Mouse (Mus musculus) heart, embryonic 14.5 days (tissue): Measurements from ENCODE around the gene Pten. TPM values are rescaled to one million over a fixed set of nuclear protein-coding genes. Genes with fewer than 3 reads are reported as not detected.

ENCODE experiments used
- ATAC-seq: fragments of 200-750 bp; cut with Nextera tagmentation; 2 replicates; pipeline ENCODE4 v1.8.0; 2017; ENCODE audit warnings: low read depth, moderate TSS enrichment; ENCODE audit not compliant: insufficient number of reproducible peaks, insufficient read depth, low FRiP score
- H3K27ac ChIP-seq, 2 experiments: fragments of 200-500 bp in 1 of 2; fragments of 300-500 bp in 1 of 2; sonication (generic) in 1 of 2; replicated peaks in 1 of 2; 2 replicates each; pipeline ENCODE4 v1.5.1; 2012 to 2014; ENCODE audit warnings: low read depth in 2 of 2, low read length in 2 of 2, control low read depth in 1 of 2, mild to moderate bottlenecking in 1 of 2, mixed read lengths in 1 of 2; ENCODE audit not compliant: control insufficient read depth in 1 of 2, insufficient read depth in 1 of 2
- H3K27me3 ChIP-seq: fragments of 300-500 bp; sonication (generic); 2 replicates; pipeline ENCODE4 v1.6.1; 2014; ENCODE audit warnings: mild to moderate bottlenecking, low read length, control low read depth; ENCODE audit not compliant: control insufficient read depth, insufficient read depth
- H3K36me3 ChIP-seq: fragments of 300-500 bp; sonication (generic); 2 replicates; pipeline ENCODE4 v1.6.1; 2014; ENCODE audit warnings: mild to moderate bottlenecking, control low read depth, low read length, mixed read lengths; ENCODE audit not compliant: control insufficient read depth, insufficient read depth
- H3K4me1 ChIP-seq, 2 experiments: fragments of 200-500 bp in 1 of 2; fragments of 300-500 bp in 1 of 2; sonication (generic) in 1 of 2; 2 replicates each; pipeline ENCODE4 v1.6.1; 2012 to 2014; ENCODE audit warnings: low read length in 2 of 2, control low read depth in 1 of 2, mixed read lengths in 1 of 2; ENCODE audit not compliant: control insufficient read depth in 2 of 2, insufficient read depth in 2 of 2
- H3K4me2 ChIP-seq: fragments of 300-500 bp; sonication (generic); 2 replicates; pipeline ENCODE4 v1.6.1; 2014; ENCODE audit warnings: mild to moderate bottlenecking, low read length
- H3K4me3 ChIP-seq, 2 experiments: fragments of 200-500 bp in 1 of 2; fragments of 300-500 bp in 1 of 2; sonication (generic) in 1 of 2; 2 replicates each; pipeline ENCODE4 v1.5.1; 2012 to 2014; ENCODE audit warnings: low read length in 2 of 2, mild to moderate bottlenecking in 2 of 2, control low read depth in 1 of 2, low read depth in 1 of 2, moderate library complexity in 1 of 2; ENCODE audit not compliant: control insufficient read depth in 1 of 2, insufficient read depth in 1 of 2
- H3K9ac ChIP-seq: fragments of 300-500 bp; sonication (generic); 2 replicates; pipeline ENCODE4 v1.6.1; 2014; ENCODE audit warnings: mild to moderate bottlenecking, low read length
- H3K9me3 ChIP-seq: fragments of 300-500 bp; sonication (generic); 2 replicates; pipeline ENCODE4 v1.6.1; 2016; ENCODE audit warnings: low read length, control low read depth; ENCODE audit not compliant: control insufficient read depth
- WGBS: fragments of 180-500 bp; shearing (Covaris S2); extraction: QIAGEN DNeasy Blood & Tissue Kit; methylation state at CpG from one replicate; pipeline ENCODE4 v1.1.7; 2014; 5-methylcytosine and 5-hydroxymethylcytosine counted together
- polyA plus RNA-seq: library from polyadenylated mRNA; unstranded; fragments of >200 nt; fragmentation: Nextera tagmentation; extraction: Ambion mirVana; gene quantifications from 2 replicates; pipeline ENCODE4 v1.2.1, GENCODE M21; 2014

Pten gene
- polyA plus RNA-seq, 1 experiment from 2014 or later = 10.8 TPM

DNA sequence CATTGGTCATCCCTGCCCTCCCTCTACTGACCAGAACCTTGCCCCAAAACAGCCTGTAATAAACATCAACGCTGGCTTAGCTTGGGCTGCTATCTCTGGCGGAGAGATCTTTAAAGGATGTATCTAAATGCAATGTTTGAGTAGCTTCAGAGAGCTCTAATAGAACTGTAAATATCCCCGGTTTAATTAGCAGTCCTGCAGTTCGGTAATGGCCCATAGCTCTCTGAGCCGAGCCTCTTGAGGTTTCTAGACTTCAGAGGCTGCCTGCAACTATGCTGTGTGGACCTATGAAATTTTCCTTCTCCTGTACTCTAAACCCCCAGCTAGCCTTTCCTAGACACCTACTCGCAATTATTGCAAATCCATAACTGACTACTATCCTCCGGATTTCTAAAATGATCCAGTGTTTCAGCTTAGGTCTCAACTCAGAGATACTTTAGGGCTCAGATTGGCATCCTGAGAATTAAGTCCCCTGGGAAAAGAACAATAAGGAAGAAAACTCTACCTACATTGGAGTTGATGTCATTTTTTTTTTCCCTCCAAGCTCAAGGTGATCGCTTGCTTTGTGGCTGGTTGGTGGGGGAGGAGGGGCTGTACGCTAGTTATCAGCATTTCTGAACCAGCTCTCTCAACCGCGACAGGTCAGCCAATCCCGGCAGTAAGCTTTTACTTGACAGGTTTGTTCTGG, 2.0 kb upstream of the Pten start:
- peak overlapping the region; percentile 96 to 97 for H3K27ac ChIP-seq
- no peak for ATAC-seq
- H3K9ac ChIP-seq = peak overlapping the region; percentile 83
- H3K4me3 ChIP-seq = peak overlapping the region; percentile 73 to 98
- WGBS = 11% methylated on average over 12 of the region's 12 CpGs
- peaks cover 2 to 3% of the 10 kb centered on the region in 2 experiments for H3K4me1 ChIP-seq
- H3K4me2 ChIP-seq = peak overlapping the region; percentile 91
- H3K36me3 ChIP-seq = no peaks in the 10 kb centered on the region
- H3K27me3 ChIP-seq = peaks cover 4% of the 10 kb centered on the region; the same call in 1 of the 2 replicates
- no peaks in the 10 kb centered on the region for H3K9me3 ChIP-seq

DNA sequence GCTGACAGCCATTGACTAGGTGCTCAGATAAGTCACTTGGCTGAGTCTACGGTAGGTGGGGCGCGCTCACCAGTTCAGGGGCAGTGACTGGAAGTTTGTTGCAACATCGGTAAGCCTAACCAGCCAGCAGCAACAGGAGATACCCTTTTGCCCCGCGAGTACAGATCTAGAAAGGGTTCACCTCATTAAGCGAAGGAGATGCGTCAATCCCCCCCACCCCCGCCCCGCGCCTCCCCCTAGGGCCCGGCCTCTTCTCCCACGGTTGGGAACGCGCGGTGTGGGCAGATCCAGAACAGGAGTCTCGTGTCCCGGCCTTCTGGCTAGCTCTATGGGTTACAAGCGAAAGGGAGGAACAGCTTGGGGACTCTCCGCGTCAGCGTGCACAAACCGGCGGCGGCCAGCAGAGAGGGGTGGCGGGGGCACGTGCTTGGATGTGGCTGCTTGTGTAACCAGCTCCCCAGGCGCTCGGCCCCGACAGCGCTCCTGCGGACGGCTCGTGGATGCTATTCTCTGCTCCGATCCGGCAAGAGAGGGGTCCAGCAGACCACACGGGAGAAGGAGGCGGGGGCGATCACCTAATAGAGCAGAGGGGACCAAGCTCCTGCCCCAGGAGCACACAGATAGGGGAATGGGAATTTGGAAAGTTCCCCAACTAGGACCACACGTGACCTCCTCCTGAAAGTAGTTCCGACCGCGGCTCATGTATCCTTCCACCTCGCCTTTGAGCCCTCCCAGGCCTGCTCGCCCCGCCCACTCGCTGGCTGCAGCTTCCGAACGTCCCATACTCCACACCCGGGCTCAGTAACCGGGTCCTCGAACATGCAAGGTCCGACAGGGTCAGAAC, 1.3 kb upstream of the Pten start:
- Histone ChIP-seq H3K4me3 (peak overlapping the region; percentile 73 to 98), H3K9me3 (no peaks in the 10 kb centered on the region), H3K9ac (peak overlapping the region; percentile 83), H3K4me2 (peak overlapping the region; percentile 91), H3K27me3 (peaks cover 4% of the 10 kb centered on the region; the same call in 1 of the 2 replicates), H3K4me1 (peaks cover 4 to 9% of the 10 kb centered on the region in 2 experiments), H3K36me3 (no peaks in the 10 kb centered on the region), H3K27ac (peak overlapping the region; percentile 96 to 97)
- under 1% methylated on average over 44 of the region's 53 CpGs for WGBS
- ATAC-seq = peak; percentile 69

DNA sequence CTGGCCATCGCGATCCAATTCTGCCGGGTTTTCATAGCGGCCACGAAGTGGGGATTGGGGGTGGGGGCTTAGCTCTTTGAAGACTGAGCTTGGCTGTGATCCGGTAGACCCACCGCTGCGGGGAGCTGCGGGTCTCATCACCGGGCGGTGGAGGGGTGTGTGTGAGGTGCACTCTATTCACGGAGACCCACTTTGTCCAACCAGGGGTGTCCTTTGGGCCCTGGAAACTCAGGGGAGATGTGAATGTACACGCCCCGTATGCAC, 729 bp upstream of the Pten start:
- H3K27ac ChIP-seq = peak overlapping the region; percentile 73 to 96
- whole genome bisulfite sequencing = under 1% methylated on average over 14 of the region's 14 CpGs
- H3K4me1 ChIP-seq = peaks cover 4 to 9% of the 10 kb centered on the region in 2 experiments
- ATAC-seq = peak; percentile 37
- H3K36me3 ChIP-seq = no peaks in the 10 kb centered on the region
- H3K9ac ChIP-seq = peak overlapping the region; percentile 83
- peaks cover 4% of the 10 kb centered on the region; the same call in 1 of the 2 replicates for H3K27me3 ChIP-seq
- H3K9me3 ChIP-seq = no peaks in the 10 kb centered on the region
- peak overlapping the region; percentile 91 for H3K4me2 ChIP-seq
- H3K4me3 ChIP-seq = peak overlapping the region; percentile 73 to 98

DNA sequence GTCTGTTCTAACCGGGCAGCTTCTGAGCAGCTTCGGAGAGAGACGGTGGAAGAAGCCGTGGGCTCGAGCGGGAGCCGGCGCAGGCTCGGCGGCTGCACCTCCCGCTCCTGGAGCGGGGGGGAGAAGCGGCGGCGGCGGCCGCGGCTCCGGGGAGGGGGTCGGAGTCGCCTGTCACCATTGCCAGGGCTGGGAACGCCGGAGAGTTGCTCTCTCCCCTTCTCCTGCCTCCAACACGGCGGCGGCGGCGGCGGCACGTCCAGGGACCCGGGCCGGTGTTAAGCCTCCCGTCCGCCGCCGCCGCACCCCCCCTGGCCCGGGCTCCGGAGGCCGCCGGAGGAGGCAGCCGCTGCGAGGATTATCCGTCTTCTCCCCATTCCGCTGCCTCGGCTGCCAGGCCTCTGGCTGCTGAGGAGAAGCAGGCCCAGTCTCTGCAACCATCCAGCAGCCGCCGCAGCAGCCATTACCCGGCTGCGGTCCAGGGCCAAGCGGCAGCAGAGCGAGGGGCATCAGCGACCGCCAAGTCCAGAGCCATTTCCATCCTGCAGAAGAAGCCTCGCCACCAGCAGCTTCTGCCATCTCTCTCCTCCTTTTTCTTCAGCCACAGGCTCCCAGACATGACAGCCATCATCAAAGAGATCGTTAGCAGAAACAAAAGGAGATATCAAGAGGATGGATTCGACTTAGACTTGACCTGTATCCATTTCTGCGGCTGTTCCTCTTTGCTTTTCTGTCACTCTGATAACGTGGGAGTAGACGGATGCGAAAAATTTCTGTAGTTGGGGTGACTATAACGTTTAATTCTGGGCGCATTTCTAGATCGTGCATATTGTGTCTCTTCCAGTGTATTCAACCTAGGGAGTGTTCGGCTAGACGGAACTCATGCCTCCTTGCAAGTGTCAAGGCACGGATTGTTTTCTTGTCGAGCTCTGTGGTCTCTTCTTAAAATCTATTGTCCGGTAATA, 815 bp downstream of the Pten start:
- peak overlapping the region; percentile 91 for H3K4me2 ChIP-seq
- H3K4me3 ChIP-seq = peak overlapping the region; percentile 78 to 98
- H3K27me3 ChIP-seq = peaks cover 3% of the 10 kb centered on the region; the same call in 1 of the 2 replicates
- ATAC-seq = peak; percentile 22; the same call in 1 of the 2 replicates
- under 1% methylated on average over 63 of the region's 69 CpGs for WGBS
- peak overlapping the region; percentile 98 for H3K9ac ChIP-seq
- H3K27ac ChIP-seq = peak overlapping the region; percentile 99
- peaks cover 4 to 9% of the 10 kb centered on the region in 2 experiments for H3K4me1 ChIP-seq
- no peaks in the 10 kb centered on the region for H3K9me3 ChIP-seq
- H3K36me3 ChIP-seq = peaks cover 3% of the 10 kb centered on the region; the same call in 1 of the 2 replicates

DNA sequence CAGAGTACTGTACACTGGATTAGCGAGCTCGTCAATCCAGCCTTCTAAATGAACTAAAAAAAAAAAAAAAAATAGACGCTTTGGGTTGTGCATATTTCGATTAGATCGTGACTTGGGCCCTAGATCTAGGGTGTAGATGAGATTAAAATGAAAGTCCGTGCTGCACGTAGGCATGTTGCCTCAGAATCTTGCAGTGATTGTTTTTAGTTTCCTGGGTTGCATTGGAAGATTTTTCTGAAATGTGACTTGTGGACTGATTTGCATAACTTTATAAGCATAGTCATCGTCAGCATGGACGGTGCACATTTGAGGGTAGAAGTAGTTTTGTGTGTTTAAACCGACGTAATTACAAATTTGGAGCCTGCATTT, 1.5 kb downstream of the Pten start:
- no peaks in the 10 kb centered on the region for H3K9me3 ChIP-seq
- H3K4me1 ChIP-seq = peaks cover 4 to 9% of the 10 kb centered on the region in 2 experiments
- 1% methylated on average over 11 of the region's 11 CpGs for WGBS
- H3K27ac ChIP-seq = peak overlapping the region in 1 of 2 experiments; percentile 99; a peak in 1 of 4 replicates
- H3K4me3 ChIP-seq = peak overlapping the region; percentile 78 to 98
- ATAC-seq = no peak
- H3K9ac ChIP-seq = peak overlapping the region; percentile 98
- peak overlapping the region; percentile 91 for H3K4me2 ChIP-seq
- no peaks in the 10 kb centered on the region for H3K27me3 ChIP-seq
- H3K36me3 ChIP-seq = peaks cover 9% of the 10 kb centered on the region; the same call in 1 of the 2 replicates

DNA sequence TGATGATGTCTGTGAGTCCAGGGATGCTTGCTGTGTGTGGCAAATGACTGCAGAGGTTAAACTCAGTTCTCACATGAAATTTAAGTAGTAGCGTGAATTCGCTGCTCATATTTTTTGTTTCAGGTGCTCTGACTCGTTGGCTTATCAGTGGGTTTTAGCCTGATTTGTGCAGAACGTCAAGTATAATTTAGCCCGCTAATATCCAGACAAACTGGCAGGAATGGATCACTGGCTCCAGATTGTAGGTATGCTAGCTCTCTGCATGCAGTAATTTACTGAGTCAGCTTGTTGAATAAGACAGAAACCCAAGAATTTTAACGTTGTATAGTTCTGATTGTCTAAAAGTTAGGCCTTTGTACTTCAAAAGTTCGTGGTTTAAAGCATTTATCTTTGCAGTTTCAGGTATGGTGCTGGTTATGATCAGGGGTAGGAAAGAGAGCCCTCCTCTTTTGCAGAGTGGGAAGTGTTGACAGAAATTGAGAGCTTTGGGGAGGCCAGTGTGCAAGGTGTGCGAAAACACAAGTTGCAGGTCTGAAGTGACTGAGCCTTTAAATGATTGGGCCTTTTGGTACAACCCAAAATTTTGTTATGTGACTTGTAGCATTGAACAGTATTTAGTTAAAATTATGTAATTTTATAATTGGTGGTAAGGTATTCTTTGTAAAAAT, 2.2 kb downstream of the Pten start:
- 2% methylated on average over 8 of the region's 8 CpGs for WGBS
- H3K36me3 ChIP-seq = peaks cover 9% of the 10 kb centered on the region; the same call in 1 of the 2 replicates
- peak overlapping the region; percentile 98 for H3K9ac ChIP-seq
- H3K27me3 ChIP-seq = no peaks in the 10 kb centered on the region
- H3K27ac ChIP-seq = no peak overlapping the region
- peaks cover 4 to 9% of the 10 kb centered on the region in 2 experiments for H3K4me1 ChIP-seq
- H3K4me3 ChIP-seq = peak overlapping the region; percentile 78 to 98; a peak in 3 of 4 replicates
- ATAC-seq = no peak
- H3K4me2 ChIP-seq = peak overlapping the region; percentile 91
- no peaks in the 10 kb centered on the region for H3K9me3 ChIP-seq
